Mouse (Mus musculus) common myeloid progenitor, adult 5-6 weeks (primary cell): ENCODE measurements around the gene Kcnh6. TPM values are rescaled to one million over a fixed set of nuclear protein-coding genes. Genes with fewer than 3 reads are reported as not detected.
A peak's percentile ranks its signal among the peaks of the same experiment; 100 is the strongest.

ENCODE experiments used
- ATAC-seq: replicated peaks from 2 replicates; pipeline ENCODE4 v1.8.0; 2016; ENCODE audit warnings: low read depth, mild to moderate bottlenecking, moderate TSS enrichment, inconsistent platforms; ENCODE audit not compliant: poor library complexity, severe bottlenecking
- total RNA-seq: library from RNA; stranded (forward); fragments of 200-1000, 187-1606 nt; gene quantifications from 2 replicates; pipeline ENCODE4 v1.2.3, GENCODE M21; 2017

Gene Kcnh6
- total RNA-seq: not detected in 2 replicates

- peak; percentile 94 for ATAC-seq
Measured at GRCm38 (mm10) chr11:106007821-106008220, at the start of gene Kcnh6. Gene Kcnh6, plus strand, starts transcription at chr11:106008124.

GRCm38 (mm10) chr11:105958566-105958965 lies 49.4 kb upstream of the Kcnh6 start:
- ATAC-seq: no peak

GRCm38 (mm10) chr11:105959355-105959754 lies 48.6 kb upstream of the Kcnh6 start:
- ATAC-seq: peak; percentile 81; the same call in 1 of the 2 replicates

GRCm38 (mm10) chr11:105964691-105965090 lies 43.2 kb upstream of the Kcnh6 start:
- no peak for ATAC-seq

GRCm38 (mm10) chr11:105966288-105966687 lies 41.6 kb upstream of the Kcnh6 start:
- no peak for ATAC-seq

GRCm38 (mm10) chr11:105967741-105968574 lies 40.0 kb upstream of the Kcnh6 start, which contains the start of gene Ace:
Gene Ace, plus strand, starts transcription at chr11:105967945.
- peak; percentile 19 for ATAC-seq

GRCm38 (mm10) chr11:105968948-105969347 lies 39.0 kb upstream of the Kcnh6 start:
- ATAC-seq: no peak

- 0 out of 2 replicates have a peak, but pooled peaks have one; percentile 18 for ATAC-seq
Measured at GRCm38 (mm10) chr11:105969516-105969915, 38.4 kb upstream of the Kcnh6 start.

GRCm38 (mm10) chr11:105974593-105974992 lies 33.3 kb upstream of the Kcnh6 start:
- no peak for ATAC-seq

GRCm38 (mm10) chr11:105975050-105975449 lies 32.9 kb upstream of the Kcnh6 start:
- ATAC-seq: peak; percentile 70

- no peak for ATAC-seq
Measured at GRCm38 (mm10) chr11:105975636-105976035, 32.3 kb upstream of the Kcnh6 start.

GRCm38 (mm10) chr11:105978232-105978631 lies 29.7 kb upstream of the Kcnh6 start:
- no peak for ATAC-seq

GRCm38 (mm10) chr11:105978634-105979033 lies 29.3 kb upstream of the Kcnh6 start:
- ATAC-seq: no peak

GRCm38 (mm10) chr11:105984452-105984851 lies 23.5 kb upstream of the Kcnh6 start:
- ATAC-seq: no peak

GRCm38 (mm10) chr11:105987446-105987845 lies 20.5 kb upstream of the Kcnh6 start:
- ATAC-seq: no peak

GRCm38 (mm10) chr11:105989446-105989845 lies 18.5 kb upstream of the Kcnh6 start:
- ATAC-seq: no peak

- peak; percentile 50 for ATAC-seq
Measured at GRCm38 (mm10) chr11:105990231-105990630, 17.7 kb upstream of the Kcnh6 start.

- no peak for ATAC-seq
Measured at GRCm38 (mm10) chr11:105994375-105994774, 13.5 kb upstream of the Kcnh6 start, which contains the start of gene Ace3. Gene Ace3, plus strand, starts transcription at chr11:105994675.

GRCm38 (mm10) chr11:106000062-106000461 lies 7.9 kb upstream of the Kcnh6 start:
- ATAC-seq: no peak

- peak; percentile 71 for ATAC-seq
Measured at GRCm38 (mm10) chr11:106001718-106002117, 6.2 kb upstream of the Kcnh6 start.

GRCm38 (mm10) chr11:106004576-106004975 lies 3.3 kb upstream of the Kcnh6 start:
- no peak for ATAC-seq

GRCm38 (mm10) chr11:106005970-106006369 lies 2.0 kb upstream of the Kcnh6 start:
- no peak for ATAC-seq
